Mouse (Mus musculus): Measurements from ENCODE around the gene Tmem269.

Tmem269 gene

GRCm38 (mm10) chr4:119238661-119239060, 20.6 kb upstream of the Tmem269 start:
- in situ Hi-C loops (cut with MboI, MseI): no loop called here

- in situ Hi-C loops (cut with MboI, MseI): no loop called here
These were observed 16.3 kb upstream of the Tmem269 start for GRCm38 (mm10) chr4:119234348-119234747.

- in situ Hi-C loops (cut with MboI, MseI): no loop called here
These were observed 15.4 kb upstream of the Tmem269 start for GRCm38 (mm10) chr4:119233256-119233901.

- in situ Hi-C loops (cut with MboI, MseI): no loop called here
These were observed 14.6 kb upstream of the Tmem269 start, which contains the start of the genes AU022252 and P3h1 for GRCm38 (mm10) chr4:119232410-119233255. Gene AU022252, minus strand, starts transcription at chr4:119232712. Gene P3h1, plus strand, starts transcription at chr4:119232915.

- in situ Hi-C loops (cut with MboI, MseI): no loop called here
These were observed 8.7 kb upstream of the Tmem269 start for GRCm38 (mm10) chr4:119226751-119227150.

- in situ Hi-C loops (cut with MboI, MseI): no loop called here
These were observed 7.7 kb upstream of the Tmem269 start for GRCm38 (mm10) chr4:119225719-119226118.

GRCm38 (mm10) chr4:119224534-119224933, 6.5 kb upstream of the Tmem269 start:
- in situ Hi-C loops (cut with MboI, MseI): no loop called here

GRCm38 (mm10) chr4:119223696-119224095, 5.7 kb upstream of the Tmem269 start:
- in situ Hi-C loops (cut with MboI, MseI): no loop called here

- in situ Hi-C loops (cut with MboI, MseI): no loop called here
These were observed 1.4 kb downstream of the Tmem269 start for GRCm38 (mm10) chr4:119216667-119217066.

- in situ Hi-C loops (cut with MboI, MseI): no loop called here
These were observed 13.3 kb downstream of the Tmem269 start for GRCm38 (mm10) chr4:119204672-119205071.

GRCm38 (mm10) chr4:119198105-119198504, 19.9 kb downstream of the Tmem269 start:
- in situ Hi-C loops (cut with MboI, MseI): no loop called here

- in situ Hi-C loops (cut with MboI, MseI): no loop called here
These were observed 22.3 kb downstream of the Tmem269 start for GRCm38 (mm10) chr4:119195582-119196320.

GRCm38 (mm10) chr4:119194909-119195581, 23.0 kb downstream of the Tmem269 start, which contains the start of gene Svbp:
Gene Svbp, plus strand, starts transcription at chr4:119195306.
- in situ Hi-C loops (cut with MboI, MseI): no loop called here

GRCm38 (mm10) chr4:119192757-119193156, 25.3 kb downstream of the Tmem269 start:
- in situ Hi-C loops (cut with MboI, MseI): no loop called here

GRCm38 (mm10) chr4:119191273-119191672, 26.7 kb downstream of the Tmem269 start:
- in situ Hi-C loops (cut with MboI, MseI): no loop called here

- in situ Hi-C loops (cut with MboI, MseI): no loop called here
These were observed 27.4 kb downstream of the Tmem269 start for GRCm38 (mm10) chr4:119190618-119191017.

- in situ Hi-C loops (cut with MboI, MseI): no loop called here
These were observed 28.2 kb downstream of the Tmem269 start, which contains the start of gene Ermap for GRCm38 (mm10) chr4:119189864-119190263. Gene Ermap, minus strand, starts transcription at chr4:119190011.

- in situ Hi-C loops (cut with MboI, MseI): no loop called here
These were observed 28.6 kb downstream of the Tmem269 start for GRCm38 (mm10) chr4:119189392-119189791.

GRCm38 (mm10) chr4:119188060-119188785, 29.8 kb downstream of the Tmem269 start:
- in situ Hi-C loops (cut with MboI, MseI): no loop called here

GRCm38 (mm10) chr4:119185771-119186170, 32.2 kb downstream of the Tmem269 start:
- in situ Hi-C loops (cut with MboI, MseI): no loop called here

- in situ Hi-C loops (cut with MboI, MseI): no loop called here
These were observed 34.5 kb downstream of the Tmem269 start for GRCm38 (mm10) chr4:119183525-119183924.

All from regulatory T cell (primary cell).